Mouse (Mus musculus): ENCODE results near the gene Mlec. TPM values are rescaled to one million over a fixed set of nuclear protein-coding genes. Genes with fewer than 3 reads are reported as not detected.
A peak's percentile ranks its signal among the peaks of the same experiment; 100 is the strongest.
"Not testable (repeated sequence)": the region's sequence is repeated elsewhere in the genome, so short reads cannot be mapped to it uniquely, and the experiment has no call there.

Gene Mlec
- polyA plus RNA-seq, 1 experiment from 2014 or later, result 51.5 TPM

- WGBS, result 56% methylated on average over 6 of the region's 6 CpGs
- no peak for ATAC-seq (ENCODE audit: insufficient number of reproducible peaks, low FRiP score, low TSS enrichment, low read depth)
- H3K27ac ChIP-seq (replicated peaks; ENCODE audit: low read depth, low read length), result no peak overlapping the region
Measured at GRCm38 (mm10) chr5:115167396-115167795, 9.4 kb upstream of the Mlec start.

GRCm38 (mm10) chr5:115166815-115167194 lies 8.8 kb upstream of the Mlec start:
- 89% methylated on average over 7 of the region's 7 CpGs for WGBS
- Histone ChIP-seq H3K4me3 (ENCODE audit: low read depth, low read length) (no peak overlapping the region), H3K9ac (ENCODE audit: low read length) (no peak overlapping the region), H3K4me1 (ENCODE audit: control insufficient read depth, insufficient read depth, low read length) (peaks cover 15% of the 10 kb centered on the region), H3K27me3 (ENCODE audit: control insufficient read depth, insufficient read depth, low read length) (no peaks in the 10 kb centered on the region), H3K36me3 (ENCODE audit: control insufficient read depth, insufficient read depth, low read length) (no peaks in the 10 kb centered on the region), H3K4me2 (ENCODE audit: low read depth, severe bottlenecking) (no peak overlapping the region), H3K9me3 (ENCODE audit: control insufficient read depth, low read length) (no peaks in the 10 kb centered on the region), H3K27ac (replicated peaks; ENCODE audit: low read depth, low read length) (no peak overlapping the region)
- no peak for ATAC-seq (ENCODE audit: insufficient number of reproducible peaks, low FRiP score, low TSS enrichment, low read depth)
- DNase-seq (ENCODE audit: low spot score), result no peak

More at GRCm38 (mm10) chr5:115167396-115167795, 9.4 kb upstream of the Mlec start:
- Histone ChIP-seq H3K4me3 (ENCODE audit: low read depth, low read length) (no peak overlapping the region), H3K9me3 (ENCODE audit: control insufficient read depth, low read length) (no peaks in the 10 kb centered on the region), H3K36me3 (ENCODE audit: control insufficient read depth, insufficient read depth, low read length) (no peaks in the 10 kb centered on the region), H3K27me3 (ENCODE audit: control insufficient read depth, insufficient read depth, low read length) (no peaks in the 10 kb centered on the region), H3K4me1 (ENCODE audit: control insufficient read depth, insufficient read depth, low read length) (peaks cover 15% of the 10 kb centered on the region), H3K4me2 (ENCODE audit: low read depth, severe bottlenecking) (no peak overlapping the region), H3K9ac (ENCODE audit: low read length) (no peak overlapping the region)
- no peak for DNase-seq (ENCODE audit: low spot score)

- H3K27ac ChIP-seq (replicated peaks; ENCODE audit: low read depth, low read length), result no peak overlapping the region
- no peak for ATAC-seq (ENCODE audit: insufficient number of reproducible peaks, low FRiP score, low TSS enrichment, low read depth)
- no peak overlapping the region for H3K9ac ChIP-seq (ENCODE audit: low read length)
- H3K4me3 ChIP-seq (ENCODE audit: low read depth, low read length), result no peak overlapping the region
- no peak for DNase-seq (ENCODE audit: low spot score)
- peaks cover 17% of the 10 kb centered on the region for H3K4me1 ChIP-seq (ENCODE audit: control insufficient read depth, insufficient read depth, low read length)
- WGBS, result 63% methylated on average over 11 of the region's 11 CpGs
- no peaks in the 10 kb centered on the region for H3K27me3 ChIP-seq (ENCODE audit: control insufficient read depth, insufficient read depth, low read length)
- H3K36me3 ChIP-seq (ENCODE audit: control insufficient read depth, insufficient read depth, low read length), result no peaks in the 10 kb centered on the region
- no peaks in the 10 kb centered on the region for H3K9me3 ChIP-seq (ENCODE audit: control insufficient read depth, low read length)
- H3K4me2 ChIP-seq (ENCODE audit: low read depth, severe bottlenecking), result no peak overlapping the region
Measured at GRCm38 (mm10) chr5:115165895-115166814, 8.2 kb upstream of the Mlec start.

DNA sequence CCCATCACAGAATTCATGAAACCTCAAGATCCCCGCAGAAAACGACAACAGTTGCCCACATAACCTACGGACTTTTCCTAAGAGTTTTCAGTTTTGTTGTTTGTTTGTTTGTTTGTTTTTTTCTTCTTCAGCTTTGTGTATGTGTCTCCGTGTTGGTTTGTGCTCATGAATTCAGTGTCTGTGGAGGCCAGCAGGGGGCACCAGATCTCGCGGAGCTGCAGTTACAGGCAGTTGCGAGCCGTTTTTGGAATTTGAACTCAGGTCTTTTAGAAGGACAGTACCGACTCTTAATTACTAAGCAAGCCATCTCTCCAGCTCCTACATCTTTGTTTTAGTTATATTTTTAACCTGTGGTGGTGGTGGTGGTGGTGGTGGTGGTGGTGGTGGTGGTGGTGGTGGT lies 7.4 kb upstream of the Mlec start:
- no peak for ATAC-seq (ENCODE audit: insufficient number of reproducible peaks, low FRiP score, low TSS enrichment, low read depth)
- Histone ChIP-seq H3K4me1 (ENCODE audit: control insufficient read depth, insufficient read depth, low read length) (peaks cover 17% of the 10 kb centered on the region), H3K27me3 (ENCODE audit: control insufficient read depth, insufficient read depth, low read length) (no peaks in the 10 kb centered on the region), H3K4me2 (ENCODE audit: low read depth, severe bottlenecking) (no peak overlapping the region), H3K9ac (ENCODE audit: low read length) (no peak overlapping the region), H3K27ac (replicated peaks; ENCODE audit: low read depth, low read length) (no peak overlapping the region), H3K36me3 (ENCODE audit: control insufficient read depth, insufficient read depth, low read length) (no peaks in the 10 kb centered on the region), H3K4me3 (ENCODE audit: low read depth, low read length) (no peak overlapping the region), H3K9me3 (ENCODE audit: control insufficient read depth, low read length) (no peaks in the 10 kb centered on the region)
- no peak for DNase-seq (ENCODE audit: low spot score)
- 63% methylated on average over 9 of the region's 9 CpGs for WGBS

DNA sequence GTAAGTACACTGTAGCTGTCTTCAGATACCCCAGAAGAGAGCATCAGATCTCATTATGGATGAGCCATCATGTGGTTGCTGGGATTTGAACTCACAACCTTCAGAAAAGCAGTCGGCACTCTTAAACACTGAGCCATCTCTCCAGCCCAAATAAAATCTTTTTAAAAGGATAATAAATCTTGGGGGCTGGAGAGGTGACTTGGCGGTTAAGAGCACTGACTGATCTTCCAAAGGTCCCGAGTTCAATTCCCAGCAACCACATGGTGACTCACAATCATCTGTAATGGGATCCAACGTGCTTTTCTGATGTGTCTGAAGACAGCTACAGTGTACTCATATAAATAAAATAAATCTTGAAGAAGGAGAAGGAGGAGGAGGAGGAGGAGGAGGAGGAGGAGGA lies 6.5 kb upstream of the Mlec start:
- peaks cover 17% of the 10 kb centered on the region for H3K4me1 ChIP-seq (ENCODE audit: control insufficient read depth, insufficient read depth, low read length)
- not testable (repeated sequence) for H3K9me3 ChIP-seq (ENCODE audit: control insufficient read depth, low read length); H3K4me2 ChIP-seq (ENCODE audit: low read depth, severe bottlenecking); ATAC-seq (ENCODE audit: insufficient number of reproducible peaks, low FRiP score, low TSS enrichment, low read depth); H3K36me3 ChIP-seq (ENCODE audit: control insufficient read depth, insufficient read depth, low read length); H3K4me3 ChIP-seq (ENCODE audit: low read depth, low read length); H3K9ac ChIP-seq (ENCODE audit: low read length); H3K27me3 ChIP-seq (ENCODE audit: control insufficient read depth, insufficient read depth, low read length); H3K27ac ChIP-seq (replicated peaks; ENCODE audit: low read depth, low read length); DNase-seq (ENCODE audit: low spot score)
- WGBS, result 81% methylated on average over 4 of the region's 4 CpGs

DNA sequence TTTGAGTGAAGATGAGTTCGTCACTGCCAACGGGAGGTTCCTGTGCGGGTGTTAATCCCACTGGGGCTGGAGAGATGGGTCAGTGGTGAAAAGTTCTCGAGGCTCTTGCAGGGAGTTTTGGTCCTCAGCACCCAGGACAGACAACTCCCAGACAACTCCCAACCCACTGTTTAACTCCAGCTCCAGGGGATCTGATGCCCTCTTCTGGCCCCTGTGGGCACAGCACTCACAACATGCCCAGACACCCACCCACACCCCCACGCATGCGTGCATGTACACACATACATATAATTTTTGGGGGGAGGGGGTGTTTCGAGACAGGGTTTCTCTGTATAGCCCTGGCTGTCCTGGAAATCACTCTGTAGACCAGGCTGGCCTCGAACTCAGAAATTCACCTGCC lies 5.6 kb upstream of the Mlec start:
- H3K27ac ChIP-seq (replicated peaks; ENCODE audit: low read depth, low read length), result no peak overlapping the region
- no peaks in the 10 kb centered on the region for H3K36me3 ChIP-seq (ENCODE audit: control insufficient read depth, insufficient read depth, low read length)
- H3K4me1 ChIP-seq (ENCODE audit: control insufficient read depth, insufficient read depth, low read length), result peaks cover 10% of the 10 kb centered on the region
- ATAC-seq (ENCODE audit: insufficient number of reproducible peaks, low FRiP score, low TSS enrichment, low read depth) (no peak), DNase-seq (ENCODE audit: low spot score) (peak; percentile 65)
- no peaks in the 10 kb centered on the region for H3K27me3 ChIP-seq (ENCODE audit: control insufficient read depth, insufficient read depth, low read length)
- 41% methylated on average over 8 of the region's 8 CpGs for WGBS
- H3K9ac ChIP-seq (ENCODE audit: low read length), result no peak overlapping the region
- no peak overlapping the region for H3K4me2 ChIP-seq (ENCODE audit: low read depth, severe bottlenecking)
- H3K9me3 ChIP-seq (ENCODE audit: control insufficient read depth, low read length), result no peaks in the 10 kb centered on the region
- no peak overlapping the region for H3K4me3 ChIP-seq (ENCODE audit: low read depth, low read length)

GRCm38 (mm10) chr5:115161940-115162279 lies 3.9 kb upstream of the Mlec start:
- WGBS, result no CpG with 5 or more reads among the region's 1 CpGs
- not testable (repeated sequence) for ATAC-seq (ENCODE audit: insufficient number of reproducible peaks, low FRiP score, low TSS enrichment, low read depth)

GRCm38 (mm10) chr5:115161064-115161939 lies 3.3 kb upstream of the Mlec start:
- peaks cover 8% of the 10 kb centered on the region for H3K4me1 ChIP-seq (ENCODE audit: control insufficient read depth, insufficient read depth, low read length)
- WGBS, result 27% methylated on average over 13 of the region's 13 CpGs
- no peaks in the 10 kb centered on the region for H3K9me3 ChIP-seq (ENCODE audit: control insufficient read depth, low read length)
- DNase-seq (ENCODE audit: low spot score), result peak; percentile 42
- no peak overlapping the region for H3K4me3 ChIP-seq (ENCODE audit: low read depth, low read length)
- no peak overlapping the region for H3K27ac ChIP-seq (replicated peaks; ENCODE audit: low read depth, low read length)
- no peaks in the 10 kb centered on the region for H3K27me3 ChIP-seq (ENCODE audit: control insufficient read depth, insufficient read depth, low read length)
- no peak overlapping the region for H3K9ac ChIP-seq (ENCODE audit: low read length)
- H3K4me2 ChIP-seq (ENCODE audit: low read depth, severe bottlenecking), result no peak overlapping the region
- no peak for ATAC-seq (ENCODE audit: insufficient number of reproducible peaks, low FRiP score, low TSS enrichment, low read depth)
- H3K36me3 ChIP-seq (ENCODE audit: control insufficient read depth, insufficient read depth, low read length), result no peaks in the 10 kb centered on the region

More at GRCm38 (mm10) chr5:115161940-115162279, 3.9 kb upstream of the Mlec start:
- not testable (repeated sequence) for H3K27ac ChIP-seq (replicated peaks; ENCODE audit: low read depth, low read length); H3K4me1 ChIP-seq (ENCODE audit: control insufficient read depth, insufficient read depth, low read length); H3K9me3 ChIP-seq (ENCODE audit: control insufficient read depth, low read length); H3K4me2 ChIP-seq (ENCODE audit: low read depth, severe bottlenecking); H3K27me3 ChIP-seq (ENCODE audit: control insufficient read depth, insufficient read depth, low read length); DNase-seq (ENCODE audit: low spot score); H3K36me3 ChIP-seq (ENCODE audit: control insufficient read depth, insufficient read depth, low read length); H3K4me3 ChIP-seq (ENCODE audit: low read depth, low read length); H3K9ac ChIP-seq (ENCODE audit: low read length)
